Mouse (Mus musculus): ENCODE results near the gene Rbm5. TPM values are rescaled to one million over a fixed set of nuclear protein-coding genes. Genes with fewer than 3 reads are reported as not detected.

The Rbm5 gene
- polyA plus RNA-seq, 1 experiment from 2014 or later, result 119 TPM

DNA sequence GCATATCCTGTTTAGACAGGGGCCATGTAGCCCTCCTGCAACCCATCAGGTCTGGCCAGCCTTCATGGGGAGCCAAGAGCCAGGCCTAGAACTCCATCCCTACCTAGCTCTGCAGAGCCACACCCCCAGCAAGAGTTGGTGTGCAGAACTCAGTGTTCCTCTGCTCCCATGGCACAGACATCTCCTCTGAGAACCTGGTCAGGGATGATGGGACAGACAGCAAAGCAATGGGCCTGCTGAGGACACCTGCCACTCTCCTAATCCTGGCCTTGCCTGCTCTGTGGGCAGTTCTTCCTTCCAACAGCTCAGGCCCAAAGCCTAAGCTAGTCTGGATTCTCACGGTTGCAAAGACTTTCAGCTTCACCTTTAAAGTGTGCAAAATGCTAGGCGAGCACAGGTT is 55.2 kb downstream of the Rbm5 start:
- Histone ChIP-seq H3K4me1 (ENCODE audit: insufficient read depth, low read depth, low read length) (peaks cover 11% of the 10 kb centered on the region; the same call in 1 of the 2 replicates), H3K9me3 (ENCODE audit: low read length) (no peaks in the 10 kb centered on the region), H3K36me3 (ENCODE audit: insufficient read depth, low read length) (no peaks in the 10 kb centered on the region), H3K4me3 (ENCODE audit: low read depth, low read length) (no peak overlapping the region), H3K9ac (replicated peaks; ENCODE audit: low read depth) (no peak overlapping the region), H3K27me3 (replicated peaks; ENCODE audit: insufficient read depth, low read length) (no peaks in the 10 kb centered on the region), H3K27ac (ENCODE audit: low read length) (no peak overlapping the region), H3K4me2 (replicated peaks; ENCODE audit: low read depth, low read length) (no peak overlapping the region)
- no peak for DNase-seq (ENCODE audit: low spot score)
- WGBS, result 85% methylated on average over 2 of the region's 2 CpGs
- no peak for TF ChIP-seq EP300 (IDR thresholded peaks at IDR 0.05)
- TF ChIP-seq CTCF (IDR thresholded peaks at IDR 0.05), result no peak
- no peak for ATAC-seq

DNA sequence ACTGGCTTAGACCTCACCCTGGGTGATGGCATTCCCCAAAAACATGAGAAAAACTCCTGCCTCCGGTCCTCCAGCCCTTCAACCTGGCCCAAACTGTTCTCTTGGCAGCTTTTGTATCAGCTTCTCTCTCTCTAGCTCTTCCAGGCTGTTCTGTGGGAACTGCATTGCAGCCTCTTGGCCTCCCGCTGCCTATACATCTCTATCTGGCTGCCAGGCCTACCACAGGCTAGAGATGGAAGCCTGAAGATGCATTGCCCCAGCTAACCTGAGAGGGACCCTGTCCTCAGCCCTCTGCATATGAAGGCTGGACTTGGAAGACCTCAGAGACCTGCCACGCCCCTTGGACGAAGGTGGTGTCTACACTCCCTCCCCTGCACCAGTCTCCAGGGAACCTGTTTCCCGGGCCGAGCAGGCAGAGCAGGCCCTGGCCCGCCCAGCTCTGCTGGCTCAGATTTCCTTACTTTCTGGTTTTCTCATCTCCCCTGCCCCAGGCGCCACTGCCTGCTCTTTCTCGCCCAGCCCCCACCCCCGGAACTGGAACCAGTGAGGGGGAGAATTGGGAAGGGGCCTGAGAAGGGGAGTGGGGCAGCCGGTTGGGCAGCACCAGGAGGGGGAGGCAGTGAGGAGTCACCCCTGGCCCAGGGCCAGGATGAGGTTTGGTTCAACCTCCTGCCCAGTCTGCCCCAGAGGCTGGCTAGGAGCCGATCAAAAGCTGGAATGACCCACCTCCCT is 56.4 kb downstream of the Rbm5 start:
- Histone ChIP-seq H3K4me2 (replicated peaks; ENCODE audit: low read depth, low read length) (no peak overlapping the region), H3K9me3 (ENCODE audit: low read length) (no peaks in the 10 kb centered on the region), H3K4me1 (ENCODE audit: insufficient read depth, low read depth, low read length) (peaks cover 18% of the 10 kb centered on the region; the same call in 1 of the 2 replicates), H3K9ac (replicated peaks; ENCODE audit: low read depth) (no peak overlapping the region), H3K36me3 (ENCODE audit: insufficient read depth, low read length) (no peaks in the 10 kb centered on the region), H3K27ac (ENCODE audit: low read length) (0 out of 2 replicates have a peak overlapping the region, but pooled peaks have one; percentile 14), H3K4me3 (ENCODE audit: low read depth, low read length) (no peak overlapping the region), H3K27me3 (replicated peaks; ENCODE audit: insufficient read depth, low read length) (no peaks in the 10 kb centered on the region)
- DNase-seq (ENCODE audit: low spot score) (peak; percentile 60), ATAC-seq (no peak)
- 17% methylated on average over 12 of the region's 12 CpGs for WGBS
- TF ChIP-seq CTCF (IDR thresholded peaks at IDR 0.05) (peak; percentile 11), EP300 (IDR thresholded peaks at IDR 0.05) (no peak)

DNA sequence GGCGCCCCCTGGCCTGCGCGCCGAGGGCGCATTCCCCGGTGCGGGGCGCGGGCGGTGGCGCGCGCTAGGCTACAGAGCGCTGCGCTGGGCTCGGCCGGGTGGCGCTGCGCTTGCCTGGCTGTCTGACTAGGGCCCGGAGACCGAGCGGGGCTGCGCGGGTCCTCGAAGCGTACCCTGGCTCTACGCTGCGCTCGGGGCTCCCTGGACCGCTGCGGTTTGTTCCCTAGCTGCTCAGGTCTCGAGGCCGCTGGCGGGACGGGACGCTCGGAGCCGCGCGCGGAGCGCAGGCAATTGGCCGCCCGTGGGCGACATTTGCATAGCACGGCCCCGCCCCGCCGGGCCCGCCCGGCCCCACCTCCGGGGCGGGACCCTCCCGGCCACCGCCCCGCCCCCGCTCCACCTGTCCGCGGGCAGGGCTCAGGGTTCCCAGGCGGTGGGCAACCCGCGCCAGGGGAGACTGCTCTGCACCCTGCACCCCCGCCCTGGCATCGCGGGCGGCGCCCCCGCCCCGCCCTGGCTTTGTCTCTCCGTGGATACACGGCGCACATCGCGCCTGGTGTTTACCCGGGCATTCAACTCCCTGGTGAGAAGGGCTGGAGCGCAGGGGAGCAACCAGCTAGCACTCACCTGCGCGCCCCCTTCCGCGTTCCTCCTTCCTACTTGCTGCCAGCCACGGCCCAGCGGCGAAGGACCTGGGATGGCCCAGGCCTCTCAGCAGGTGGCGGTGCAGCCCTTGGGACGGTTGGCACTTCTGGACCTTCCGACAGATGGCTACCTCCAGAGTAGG is 60.9 kb downstream of the Rbm5 start, which contains the start of gene Sema3f:
Gene Sema3f (minus strand): TSS at position 779 of the 787 bp plus-strand sequence.
- Histone ChIP-seq H3K4me2 (replicated peaks; ENCODE audit: low read depth, low read length) (peak within 1 kb of the TSS; percentile 80), H3K36me3 (ENCODE audit: insufficient read depth, low read length) (peaks cover 6% of the 10 kb centered on the region; the same call in 1 of the 2 replicates), H3K9ac (replicated peaks; ENCODE audit: low read depth) (peak within 1 kb of the TSS; percentile 65), H3K4me3 (ENCODE audit: low read depth, low read length) (peak within 1 kb of the TSS; percentile 54), H3K9me3 (ENCODE audit: low read length) (no peaks in the 10 kb centered on the region), H3K27me3 (replicated peaks; ENCODE audit: insufficient read depth, low read length) (no peaks in the 10 kb centered on the region), H3K27ac (ENCODE audit: low read length) (peak within 1 kb of the TSS; percentile 81), H3K4me1 (ENCODE audit: insufficient read depth, low read depth, low read length) (peaks cover 34% of the 10 kb centered on the region)
- TF ChIP-seq EP300 (IDR thresholded peaks at IDR 0.05), result no peak
- TF ChIP-seq CTCF (IDR thresholded peaks at IDR 0.05), result peak; percentile 87
- DNase-seq (ENCODE audit: low spot score) (peak; percentile 90), ATAC-seq (peak; percentile 92)
- WGBS, result 2% methylated on average over 60 of the region's 86 CpGs

DNA sequence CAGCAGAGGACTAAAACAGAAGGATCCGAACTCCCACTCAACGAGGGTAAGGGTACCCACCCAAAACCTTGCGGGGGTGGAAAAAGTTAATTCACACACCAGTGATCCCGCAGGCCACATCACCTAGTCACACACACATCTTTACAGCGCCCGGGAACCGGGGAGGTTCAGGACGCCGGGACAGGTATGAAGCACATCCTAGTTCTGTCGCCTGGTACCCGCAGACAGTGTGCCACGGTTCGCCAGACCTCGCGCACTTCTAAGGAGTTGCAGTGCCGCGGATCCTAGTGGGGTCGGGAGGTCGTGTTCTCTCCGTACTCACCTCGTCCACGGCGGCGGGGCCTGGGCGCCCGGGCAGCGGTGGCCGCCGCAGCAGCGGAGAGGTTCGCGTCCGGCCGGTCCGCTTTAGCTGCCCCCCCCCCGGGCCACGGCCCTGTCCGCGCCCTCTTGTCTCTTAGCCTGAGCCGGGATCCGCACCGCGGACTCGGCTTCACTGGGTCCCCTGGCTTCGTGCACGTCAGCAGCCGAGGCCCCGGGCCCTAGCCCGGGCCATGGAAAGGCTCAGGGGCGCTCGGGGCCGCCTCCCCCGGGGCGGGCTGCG is 61.6 kb downstream of the Rbm5 start:
- peak overlapping the region; percentile 81 for H3K27ac ChIP-seq (ENCODE audit: low read length)
- H3K9ac ChIP-seq (replicated peaks; ENCODE audit: low read depth), result peak overlapping the region; percentile 65
- H3K36me3 ChIP-seq (ENCODE audit: insufficient read depth, low read length), result peaks cover 7% of the 10 kb centered on the region; the same call in 1 of the 2 replicates
- peak; percentile 12 for DNase-seq (ENCODE audit: low spot score)
- H3K4me3 ChIP-seq (ENCODE audit: low read depth, low read length), result peak overlapping the region; percentile 54
- WGBS, result 3% methylated on average over 26 of the region's 55 CpGs
- H3K4me2 ChIP-seq (replicated peaks; ENCODE audit: low read depth, low read length), result peak overlapping the region; percentile 80
- TF ChIP-seq EP300 (IDR thresholded peaks at IDR 0.05) (no peak), CTCF (IDR thresholded peaks at IDR 0.05) (no peak)
- H3K4me1 ChIP-seq (ENCODE audit: insufficient read depth, low read depth, low read length), result peaks cover 30% of the 10 kb centered on the region
- no peaks in the 10 kb centered on the region for H3K27me3 ChIP-seq (replicated peaks; ENCODE audit: insufficient read depth, low read length)
- ATAC-seq, result peak; percentile 0; the same call in 1 of the 2 replicates
- H3K9me3 ChIP-seq (ENCODE audit: low read length), result no peaks in the 10 kb centered on the region

DNA sequence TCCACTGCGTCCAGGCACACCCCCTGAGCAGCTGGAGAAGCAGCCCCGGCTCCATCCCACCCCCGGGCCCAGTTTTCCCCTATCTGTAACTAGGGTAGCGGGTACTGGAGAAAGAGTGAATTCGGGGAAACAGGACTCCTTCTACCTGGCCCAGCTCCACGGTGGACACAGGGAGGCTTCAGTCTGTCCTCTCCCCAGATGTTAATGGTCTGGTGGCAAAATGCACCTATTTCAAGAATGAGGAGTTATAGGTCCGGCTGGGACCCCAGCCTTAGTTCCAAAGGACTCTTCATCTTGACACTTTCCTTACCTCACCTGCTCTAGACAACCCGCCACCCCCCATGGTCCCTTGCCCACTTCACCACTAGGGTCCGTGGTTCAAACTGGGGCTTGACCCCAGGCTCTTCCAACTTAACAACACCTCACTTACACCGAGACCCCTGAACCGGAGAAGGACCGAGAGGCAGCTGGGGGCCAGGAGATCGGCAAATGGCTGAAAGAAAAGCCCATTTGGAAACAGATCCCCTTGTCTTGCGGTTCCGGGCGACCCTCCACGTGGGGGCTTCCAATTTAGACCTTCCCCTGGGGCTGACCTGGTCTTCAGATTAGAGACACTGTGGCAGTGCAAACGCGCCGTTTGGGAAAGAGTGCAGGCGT is 62.2 kb downstream of the Rbm5 start:
- Histone ChIP-seq H3K4me3 (ENCODE audit: low read depth, low read length) (peak overlapping the region; percentile 54), H3K36me3 (ENCODE audit: insufficient read depth, low read length) (peaks cover 7% of the 10 kb centered on the region; the same call in 1 of the 2 replicates), H3K9ac (replicated peaks; ENCODE audit: low read depth) (peak overlapping the region; percentile 65), H3K27me3 (replicated peaks; ENCODE audit: insufficient read depth, low read length) (no peaks in the 10 kb centered on the region), H3K4me1 (ENCODE audit: insufficient read depth, low read depth, low read length) (peaks cover 33% of the 10 kb centered on the region), H3K9me3 (ENCODE audit: low read length) (no peaks in the 10 kb centered on the region), H3K27ac (ENCODE audit: low read length) (peak overlapping the region; percentile 81), H3K4me2 (replicated peaks; ENCODE audit: low read depth, low read length) (peak overlapping the region; percentile 80)
- 5% methylated on average over 21 of the region's 21 CpGs for WGBS
- TF ChIP-seq EP300 (IDR thresholded peaks at IDR 0.05) (no peak), CTCF (IDR thresholded peaks at IDR 0.05) (peak; percentile 14; the same call in 1 of the 2 replicates)
- no peak for ATAC-seq
- DNase-seq (ENCODE audit: low spot score), result no peak
